Mouse (Mus musculus) adrenal gland, adult 8-10 months (tissue): ENCODE data around the gene Inpp5d. TPM values are rescaled to one million over a fixed set of nuclear protein-coding genes. Genes with fewer than 3 reads are reported as not detected.
A peak's percentile ranks its signal among the peaks of the same experiment; 100 is the strongest.

Experiments
- DNase-seq: peaks from one replicate; pipeline ENCODE4 v3.0.0; 2022
- total RNA-seq, 4 experiments: library from RNA; stranded (reverse); gene quantifications; 2 replicates each; pipeline ENCODE4 v1.2.4; 2022

Gene Inpp5d
- total RNA-seq, 4 experiments from 2014 or later: 16.8 to 37.9 (median 21.4) TPM

DNA sequence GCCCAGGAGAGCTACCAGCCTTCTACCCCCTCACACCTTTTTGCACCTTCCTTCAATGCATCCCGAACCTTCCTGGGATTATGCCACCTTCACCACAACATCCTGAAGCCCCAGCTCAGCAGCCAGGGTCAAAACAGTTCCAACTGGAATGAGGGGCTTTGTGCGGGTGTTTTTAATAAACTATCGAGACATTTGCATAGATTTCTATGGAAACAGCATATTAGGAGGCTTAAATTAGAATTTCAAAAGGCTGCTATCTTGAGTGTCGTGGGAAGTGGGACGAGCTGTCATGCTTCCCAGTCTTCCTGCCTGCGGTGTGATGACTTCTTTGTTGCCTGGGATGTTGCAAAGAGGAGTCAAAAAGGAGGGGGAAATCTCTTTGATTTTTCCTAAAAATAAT is 88.9 kb downstream of the Inpp5d start:
- no peak for DNase-seq

DNA sequence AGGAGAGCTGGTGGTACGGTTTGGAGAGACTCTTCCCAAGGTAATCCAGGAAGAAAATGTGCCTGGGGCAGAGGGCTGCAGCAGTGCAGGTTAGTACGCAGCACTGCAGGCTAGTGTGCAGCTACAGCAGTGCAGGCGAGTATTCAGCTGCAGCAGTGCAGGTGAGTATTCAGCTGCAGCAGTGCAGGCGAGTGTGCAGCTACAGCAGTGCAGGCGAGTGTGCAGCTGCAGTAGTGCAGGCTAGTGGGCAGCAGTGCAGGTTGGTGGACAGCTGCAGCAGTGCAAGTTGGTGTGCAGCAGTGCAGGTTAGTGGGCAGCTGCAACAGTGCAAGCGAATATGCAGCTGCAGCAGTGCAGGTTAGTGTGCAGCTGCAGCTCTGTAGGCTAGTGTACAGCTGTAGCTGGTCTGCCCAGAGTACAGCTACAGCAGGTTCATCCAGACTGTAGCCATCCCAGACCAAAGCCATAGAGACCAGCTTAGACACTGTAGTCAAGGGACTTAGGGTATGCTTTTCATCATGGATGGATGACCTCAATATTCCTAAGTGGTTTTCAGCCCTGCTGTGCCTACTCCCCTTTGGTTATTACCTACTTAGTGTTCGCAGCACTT is 89.7 kb downstream of the Inpp5d start:
- no peak for DNase-seq

DNA sequence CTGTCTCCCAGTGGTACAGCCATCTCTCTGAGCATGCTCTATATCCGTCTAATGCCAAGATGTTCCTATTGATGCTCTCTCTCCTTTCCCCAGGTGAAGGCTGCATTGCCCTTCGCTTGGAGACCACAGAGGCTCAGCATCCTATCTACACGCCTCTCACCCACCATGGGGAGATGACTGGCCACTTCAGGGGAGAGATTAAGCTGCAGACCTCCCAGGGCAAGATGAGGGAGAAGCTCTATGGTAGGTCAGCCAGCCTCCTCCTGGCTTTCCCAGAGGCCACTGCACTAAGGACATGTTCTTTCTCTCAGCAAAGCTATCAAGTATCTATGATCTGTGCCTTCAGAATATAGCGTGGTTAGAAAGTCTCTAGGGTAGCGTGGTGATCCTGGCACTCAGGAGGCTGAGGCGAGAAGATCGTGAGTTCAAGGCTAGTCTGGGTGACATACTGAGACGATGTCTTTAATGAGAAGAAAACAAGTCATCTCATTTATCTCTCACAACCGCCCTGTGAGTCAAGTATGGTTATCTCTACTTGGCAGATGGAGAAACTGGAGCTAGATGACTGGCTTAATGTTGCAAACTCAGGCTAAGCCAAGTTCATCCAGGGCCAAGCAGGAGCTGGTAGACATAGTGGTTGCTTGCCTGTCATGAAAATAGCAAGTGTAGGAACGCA is 92.0 kb downstream of the Inpp5d start:
- no peak for DNase-seq

DNA sequence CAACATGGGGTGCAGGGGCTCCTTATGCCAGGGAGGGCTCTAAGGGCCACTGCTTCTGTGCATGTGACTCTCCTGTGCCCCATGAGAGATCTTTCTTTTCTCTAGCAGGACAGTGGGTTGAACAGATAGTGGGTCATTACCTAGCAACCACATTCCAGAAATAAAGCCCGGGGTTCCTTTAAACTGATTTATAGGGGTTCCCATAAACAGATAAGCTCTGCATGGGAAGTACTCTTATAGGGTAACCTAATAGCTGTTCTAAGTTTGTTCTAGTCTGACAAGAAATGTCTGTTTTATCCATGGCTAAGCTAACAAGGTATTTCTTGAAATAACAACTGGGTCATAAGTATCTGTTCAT is 92.5 kb downstream of the Inpp5d start:
- no peak for DNase-seq

DNA sequence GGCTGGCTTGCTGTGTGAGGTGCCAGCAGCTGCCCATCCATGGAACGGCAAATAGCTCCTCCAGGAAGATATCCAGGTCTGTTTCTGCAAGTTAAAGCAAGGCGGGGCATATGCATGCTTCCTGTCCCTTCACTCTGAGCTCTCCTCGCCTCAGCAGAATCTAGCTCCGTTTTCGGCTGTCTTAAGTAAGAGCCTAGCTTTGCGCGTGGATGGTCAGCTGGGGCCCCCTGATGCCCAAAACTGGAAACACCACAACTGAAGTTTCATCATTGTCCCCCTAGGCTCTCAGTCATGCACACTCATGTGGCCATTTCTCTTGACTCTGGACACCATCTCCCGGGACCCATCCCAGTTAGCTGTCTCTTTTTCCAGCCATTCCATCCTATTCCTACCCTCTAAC is 101.3 kb downstream of the Inpp5d start:
- peak; percentile 11 for DNase-seq

DNA sequence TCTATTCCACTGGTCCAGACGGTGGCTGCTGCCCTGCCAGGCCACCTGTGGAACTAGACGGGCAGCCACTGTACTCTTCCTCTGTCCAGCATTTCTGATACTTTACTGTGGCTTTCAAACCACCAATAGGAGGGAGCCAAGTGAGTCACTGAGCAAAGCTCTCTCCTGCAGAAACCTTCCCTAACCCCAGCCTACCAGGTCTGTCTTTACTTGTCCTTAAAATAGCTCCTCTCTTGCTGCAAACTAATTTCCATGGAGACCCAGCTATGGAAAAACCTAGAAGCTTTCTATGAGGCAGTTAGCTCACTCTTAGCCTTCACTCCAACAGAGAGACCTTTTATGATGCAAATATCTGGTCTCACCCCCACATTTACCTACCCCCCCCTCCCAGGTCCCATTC is 102.0 kb downstream of the Inpp5d start:
- DNase-seq: no peak

DNA sequence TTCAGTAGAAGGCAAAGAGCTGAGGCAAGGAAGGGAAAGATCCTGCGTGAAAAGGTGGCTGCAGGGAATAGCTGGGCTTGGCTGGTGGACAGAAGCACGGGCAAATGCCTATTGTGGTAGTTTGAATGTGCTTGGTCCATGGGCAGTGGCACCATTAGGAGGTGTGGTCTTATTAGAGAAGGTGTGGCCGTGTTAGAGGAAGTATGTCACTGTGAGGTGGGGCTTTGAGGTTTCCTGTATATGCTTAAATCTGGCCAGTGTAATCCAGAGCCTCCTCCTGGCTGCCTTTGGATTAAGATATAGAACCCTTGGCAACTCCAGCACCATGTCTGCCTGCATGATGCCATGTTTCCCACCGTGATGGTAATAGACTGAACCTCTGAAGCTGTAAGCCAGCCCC is 103.2 kb downstream of the Inpp5d start:
- no peak for DNase-seq

DNA sequence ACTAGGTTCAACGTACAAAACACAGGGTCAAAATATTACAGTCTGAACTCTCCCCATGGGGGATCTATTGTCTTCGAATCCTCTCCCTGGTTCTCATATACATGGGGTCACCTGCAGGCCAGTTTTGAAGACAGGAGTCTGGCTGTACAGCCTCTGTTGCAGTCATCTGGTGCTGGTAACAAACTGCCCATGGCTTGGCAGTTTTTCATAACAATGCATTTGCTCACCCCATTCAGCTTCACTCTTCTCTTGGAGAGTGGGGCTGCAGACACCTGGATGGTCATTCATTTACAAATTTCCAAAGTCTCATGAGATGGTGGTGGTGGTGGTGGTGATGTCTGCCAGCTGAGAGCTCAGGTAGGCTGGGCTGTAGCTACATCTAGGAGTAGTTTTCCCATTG is 109.0 kb downstream of the Inpp5d start:
- DNase-seq: no peak

DNA sequence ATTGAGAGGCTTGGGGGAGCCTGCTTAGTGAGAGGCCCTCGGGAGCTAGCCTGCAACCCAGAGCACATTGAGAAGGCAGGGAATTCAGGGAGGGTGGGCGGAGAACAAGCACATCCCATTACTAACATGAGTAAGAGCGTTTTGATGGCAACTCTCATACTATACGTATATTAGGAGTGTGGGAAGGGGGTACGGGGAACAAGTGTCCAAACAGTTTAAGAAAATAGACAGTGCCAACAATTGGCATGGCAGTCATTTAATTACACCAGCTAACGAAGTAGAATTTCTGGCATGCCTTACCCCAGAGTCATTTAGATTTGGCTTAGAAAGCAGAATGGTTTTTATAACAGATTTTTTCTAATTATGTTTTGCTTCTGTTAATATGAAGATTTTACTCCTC is 109.7 kb downstream of the Inpp5d start:
- DNase-seq: no peak

DNA sequence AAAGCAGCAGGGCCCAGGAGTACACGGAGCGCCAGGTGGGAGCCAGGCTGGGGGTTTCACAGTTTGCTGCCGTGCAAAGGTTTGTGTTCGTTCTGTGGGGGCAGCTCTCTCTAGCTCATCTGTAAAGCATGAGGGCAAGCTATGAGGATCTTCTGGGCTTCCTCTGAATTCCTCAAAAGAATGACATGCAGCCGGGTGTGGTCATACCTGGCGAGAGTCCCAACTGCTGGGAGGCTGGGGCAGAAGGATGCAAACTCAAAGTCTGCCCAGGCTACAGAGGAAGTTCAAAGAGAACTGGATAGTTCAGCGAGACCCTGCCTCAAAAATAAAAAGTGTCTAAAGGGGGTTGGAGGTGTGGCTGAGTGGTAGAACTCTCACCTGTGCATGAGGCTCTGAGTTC is 110.2 kb downstream of the Inpp5d start:
- DNase-seq: no peak

DNA sequence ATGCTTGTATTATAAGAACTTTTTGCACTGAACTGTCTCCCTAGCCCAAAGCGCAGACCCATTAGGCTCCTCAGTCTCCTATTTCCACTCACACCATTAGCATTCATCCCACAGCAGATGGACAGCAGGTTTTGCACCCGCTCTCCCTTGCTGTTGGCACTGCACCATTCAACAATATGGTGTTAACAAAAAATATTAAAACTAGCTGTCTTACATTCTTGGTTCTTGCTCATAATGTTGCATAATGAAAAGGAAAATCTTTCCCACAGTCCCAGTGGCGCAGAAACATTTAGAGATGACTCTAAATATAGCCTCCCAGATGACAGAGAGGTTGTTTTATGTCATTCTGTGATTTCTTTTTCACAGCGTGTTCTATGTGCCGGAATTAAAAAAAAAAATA is 113.1 kb downstream of the Inpp5d start:
- DNase-seq: no peak

DNA sequence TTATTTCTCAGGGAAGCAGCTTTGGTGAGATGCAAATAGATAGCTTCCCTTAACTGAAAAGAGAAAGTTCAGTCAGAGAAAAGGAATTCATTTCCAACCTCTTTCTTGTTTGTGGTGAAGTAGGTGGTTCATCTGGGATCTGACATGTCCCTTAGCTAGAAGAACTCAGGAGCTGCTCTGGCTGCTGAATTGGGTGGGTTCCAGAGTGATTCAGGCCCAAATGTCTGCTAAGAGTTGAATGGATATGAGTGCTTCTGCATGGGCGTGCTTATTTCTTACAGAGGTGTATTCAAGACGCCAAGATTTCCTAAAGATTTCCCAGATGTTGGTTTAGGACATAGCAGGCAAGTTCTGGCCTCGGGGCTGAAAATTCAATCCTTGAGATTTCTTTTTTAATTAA is 114.0 kb downstream of the Inpp5d start:
- no peak for DNase-seq

DNA sequence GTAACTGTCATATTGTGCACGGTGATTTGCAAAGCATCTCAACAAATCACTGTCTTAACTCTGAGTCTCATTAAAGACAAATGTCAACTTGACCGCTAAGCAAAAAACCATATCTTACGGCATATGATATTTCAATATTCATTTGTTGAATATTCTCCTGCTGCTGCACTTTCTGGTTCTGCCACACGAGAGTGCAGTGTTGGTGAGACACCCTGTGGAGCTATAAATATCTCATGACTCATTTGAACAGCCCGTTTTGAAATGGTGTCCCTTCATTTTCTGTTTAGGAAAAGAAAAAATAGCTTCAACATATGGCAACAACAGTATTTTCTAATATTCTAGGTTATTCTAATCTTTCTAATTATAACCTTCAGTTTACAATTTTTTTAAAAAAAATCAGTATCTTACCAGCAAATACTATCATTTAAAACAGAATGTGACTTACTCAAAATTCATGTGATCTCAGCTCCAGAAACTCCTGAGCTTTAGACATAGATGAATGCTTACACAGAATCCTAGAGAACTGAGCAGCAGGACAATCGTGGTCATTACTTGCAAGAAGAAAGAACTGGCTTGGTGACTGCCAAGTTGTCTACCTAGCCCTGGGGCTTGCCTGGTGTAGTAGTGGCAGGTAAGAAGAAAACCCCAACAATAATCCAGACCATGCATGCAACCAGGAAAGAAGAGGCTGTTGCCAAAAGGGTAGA is 120.6 kb downstream of the Inpp5d start:
- no peak for DNase-seq

DNA sequence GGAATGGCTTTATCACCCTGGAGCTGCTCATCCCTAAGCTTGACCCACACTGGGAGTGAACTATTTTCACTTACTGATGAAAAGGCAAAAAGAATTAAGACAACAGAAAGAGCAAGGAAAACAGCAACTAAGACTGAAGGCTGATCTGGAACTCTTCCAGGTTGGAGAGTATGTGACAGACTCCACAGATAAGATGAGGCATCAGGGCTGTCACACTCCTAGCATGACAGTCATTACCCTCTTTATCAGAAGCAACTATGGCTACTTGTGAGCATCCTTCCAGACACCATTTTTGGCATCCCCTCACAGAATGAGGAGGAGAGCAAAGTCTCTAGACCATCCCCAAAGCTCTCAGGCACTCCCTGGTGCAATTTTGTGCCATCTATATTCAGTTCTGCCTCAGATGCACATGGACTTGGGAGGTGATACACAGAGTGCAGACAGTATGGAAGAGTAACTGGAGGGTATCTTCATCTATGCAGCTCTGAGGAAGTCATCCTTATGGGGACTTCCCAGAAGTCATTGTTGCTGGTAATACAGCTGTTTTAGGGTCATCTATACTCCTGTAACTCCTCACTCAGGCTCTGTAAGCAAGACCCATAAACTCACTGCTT is 129.4 kb downstream of the Inpp5d start:
- DNase-seq: no peak

DNA sequence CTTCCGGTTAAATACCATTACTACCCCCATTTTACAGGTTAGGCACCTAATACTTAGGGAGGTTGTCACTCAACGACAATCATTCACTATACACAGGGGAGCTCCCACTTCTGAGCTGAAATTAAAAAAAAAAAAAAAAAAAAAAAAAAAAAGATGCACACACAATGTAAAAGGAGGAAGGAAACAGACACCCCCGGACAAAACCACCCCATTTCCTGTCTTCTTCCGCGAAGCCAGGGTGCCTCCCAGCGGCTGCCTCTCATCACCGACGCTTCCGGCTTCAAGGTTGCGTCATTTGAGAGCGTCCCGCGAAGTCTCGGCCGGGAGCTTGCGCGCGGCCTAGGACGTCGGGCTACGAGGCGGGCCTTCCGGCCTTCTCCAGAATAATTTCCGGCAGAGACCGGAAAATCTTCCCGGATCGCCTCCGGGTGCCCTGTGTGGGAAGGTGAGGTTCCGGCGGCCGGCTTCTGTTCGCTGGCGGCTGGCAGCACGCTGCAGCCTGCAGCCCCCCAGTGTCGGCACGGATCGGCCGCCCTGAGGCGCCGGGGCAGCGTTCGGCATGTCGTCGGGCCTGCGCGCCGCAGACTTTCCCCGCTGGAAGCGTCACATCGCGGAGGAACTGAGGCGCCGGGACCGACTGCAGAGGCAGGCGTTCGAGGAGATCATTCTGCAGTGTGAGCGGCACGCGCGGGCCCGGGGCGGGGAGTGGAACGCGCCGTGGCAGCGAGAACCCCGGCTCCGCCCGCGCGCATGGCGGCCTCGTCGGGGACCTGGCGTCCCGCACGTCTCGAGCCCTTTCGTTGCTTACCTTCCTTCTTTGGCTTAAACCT is 135.7 kb downstream of the Inpp5d start, which contains the start of gene Atg16l1:
Atg16l1 (plus strand) TSS at position 230 of the 830 bp plus-strand sequence.
- peak; percentile 94 for DNase-seq

DNA sequence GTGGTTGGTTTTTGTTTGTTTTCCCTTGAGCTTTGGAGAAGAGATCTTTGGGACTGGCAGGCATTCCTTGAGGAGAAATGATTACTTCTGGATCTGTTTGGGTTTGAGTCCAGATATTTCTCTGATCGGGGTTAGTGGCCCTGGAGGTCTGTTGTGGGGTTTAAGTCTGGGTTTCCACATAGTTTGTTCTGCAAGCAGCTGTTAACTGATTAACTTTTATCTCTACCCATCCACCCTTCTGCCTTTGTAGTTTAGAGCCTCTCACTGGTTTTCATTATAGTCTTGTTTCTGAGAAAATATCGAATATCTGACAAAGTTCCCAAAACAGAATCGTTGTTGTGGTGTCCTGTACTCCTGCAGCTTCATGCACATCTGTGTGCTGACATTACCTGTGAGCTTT is 143.7 kb downstream of the Inpp5d start:
- no peak for DNase-seq

DNA sequence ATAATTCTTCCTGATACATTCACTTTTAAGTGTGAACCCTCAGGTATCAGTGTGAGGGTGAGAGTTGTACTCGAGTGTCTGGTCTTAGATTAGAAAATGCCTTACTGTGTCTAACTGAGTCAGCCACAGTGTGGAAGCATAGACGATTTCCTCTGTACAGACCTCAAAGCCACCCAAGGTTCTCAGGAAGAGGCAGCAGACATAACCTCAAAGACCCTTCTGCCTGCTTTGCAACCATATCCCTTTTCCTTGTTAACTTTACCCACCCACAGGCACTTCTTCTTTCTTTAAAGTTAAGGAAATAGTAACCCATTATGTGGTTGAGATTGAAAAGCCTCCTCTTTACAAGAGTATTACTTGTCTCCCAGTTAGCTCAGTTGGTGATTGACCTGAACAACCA is 145.6 kb downstream of the Inpp5d start:
- DNase-seq: no peak

DNA sequence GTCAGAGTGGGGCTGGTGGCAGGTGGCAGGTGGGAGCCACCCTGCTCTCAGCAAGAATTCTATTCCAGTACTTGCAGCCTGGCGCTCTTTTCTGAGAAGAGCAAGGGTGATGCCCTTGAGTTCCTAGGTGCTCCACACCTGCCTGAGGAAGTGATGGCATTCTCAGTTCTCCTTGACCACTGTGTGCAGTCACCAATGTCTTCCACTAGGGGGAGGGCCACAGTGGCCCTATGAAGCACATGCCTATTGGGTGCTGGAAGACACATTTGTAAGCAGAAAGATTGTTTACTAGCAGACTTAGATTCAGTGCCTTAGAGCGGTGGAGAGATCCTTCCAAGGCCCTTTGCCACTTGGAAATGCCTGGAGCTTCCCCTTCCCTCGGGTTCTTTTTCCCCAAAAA is 146.1 kb downstream of the Inpp5d start:
- no peak for DNase-seq

DNA sequence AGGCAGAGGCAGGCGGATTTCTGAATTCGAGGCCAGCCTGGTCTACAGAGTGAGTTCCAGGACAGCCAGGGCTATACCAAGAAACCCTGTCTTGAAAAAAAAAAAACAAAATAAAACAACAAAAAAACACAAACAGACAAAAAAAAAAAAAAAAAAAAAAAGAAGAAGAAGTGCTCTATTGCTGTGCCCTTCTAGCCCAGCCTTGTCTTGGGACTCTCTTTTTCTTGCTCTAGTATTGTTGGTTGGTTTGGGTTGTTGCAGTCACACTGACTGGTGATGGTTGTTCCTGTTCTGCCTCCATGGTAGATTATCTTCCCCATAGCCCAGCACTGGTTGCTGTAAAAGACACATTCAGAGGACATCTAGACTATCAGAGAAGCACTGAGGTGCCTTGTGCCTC is 149.2 kb downstream of the Inpp5d start:
- DNase-seq: no peak
